Mouse (Mus musculus) ES-E14 (cell line): ENCODE measurements around the gene Nup188. TPM values are rescaled to one million over a fixed set of nuclear protein-coding genes. Genes with fewer than 3 reads are reported as not detected.

Experiments
- DNase-seq: peaks from one replicate; pipeline ENCODE4 v3.0.0-alpha.2; 2013; ENCODE audit warnings: low read depth, low spot score
- H3K27ac ChIP-seq: 2 replicates; pipeline ENCODE4 v1.5.1; 2012; ENCODE audit warnings: low read depth, mild to moderate bottlenecking, low read length, moderate library complexity, mixed read lengths; ENCODE audit not compliant: poor library complexity, insufficient read depth, severe bottlenecking
- H3K36me3 ChIP-seq: 2 replicates; pipeline ENCODE4 v1.6.1; 2012; ENCODE audit warnings: mild to moderate bottlenecking, low read length, moderate library complexity, mixed read lengths; ENCODE audit not compliant: control insufficient read depth, poor library complexity, insufficient read depth, severe bottlenecking
- H3K4me1 ChIP-seq, 2 experiments: fragments of 150-350 bp in 1 of 2; sonication (generic) in 1 of 2; 2 replicates each; pipeline ENCODE4 v1.6.1; 2012; ENCODE audit warnings: low read length in 2 of 2, mild to moderate bottlenecking in 1 of 2, mixed read lengths in 1 of 2; ENCODE audit not compliant: control insufficient read depth in 2 of 2, insufficient read depth in 2 of 2, poor library complexity in 1 of 2
- H3K4me3 ChIP-seq, 2 experiments: fragments of 150-350 bp in 1 of 2; sonication (generic) in 1 of 2; 2 replicates each; pipeline ENCODE4 v1.5.1; 2012; ENCODE audit warnings: low read length in 2 of 2, low read depth in 1 of 2, mild to moderate bottlenecking in 1 of 2, mixed read lengths in 1 of 2; ENCODE audit not compliant: insufficient read depth in 1 of 2, poor library complexity in 1 of 2, severe bottlenecking in 1 of 2
- H3K9ac ChIP-seq: 2 replicates; pipeline ENCODE4 v1.6.1; 2012; ENCODE audit warnings: low read depth, mild to moderate bottlenecking, low read length, mixed read lengths; ENCODE audit not compliant: poor library complexity, insufficient read depth, severe bottlenecking
- H3K9me3 ChIP-seq: fragments of 150-350 bp; sonication (generic); 2 replicates; pipeline ENCODE4 v1.6.1; 2012; ENCODE audit warnings: low read depth, mild to moderate bottlenecking, low read length; ENCODE audit not compliant: control insufficient read depth, insufficient read depth
- CHD2 ChIP-seq: IDR thresholded peaks from 2 replicates; pipeline ENCODE4 v1.6.1; 2014; ENCODE audit warnings: mild to moderate bottlenecking, low read depth, low read length, inconsistent platforms
- HCFC1 ChIP-seq: IDR thresholded peaks from 2 replicates; pipeline ENCODE4 v1.6.1; 2012; ENCODE audit warnings: low read length, inconsistent platforms, borderline replicate concordance; ENCODE audit not compliant: insufficient read depth
- MAFK ChIP-seq: IDR thresholded peaks from 2 replicates; pipeline ENCODE4 v1.6.1; 2014; ENCODE audit warnings: mild to moderate bottlenecking, low read depth, low read length, inconsistent platforms; ENCODE audit not compliant: insufficient read depth
- ZC3H11A ChIP-seq: IDR thresholded peaks from 2 replicates; pipeline ENCODE4 v1.6.1; 2012; ENCODE audit warnings: low read depth, mild to moderate bottlenecking, inconsistent platforms, low read length, borderline replicate concordance
- ZNF384 ChIP-seq: IDR thresholded peaks from 2 replicates; pipeline ENCODE4 v1.6.1; 2012; ENCODE audit warnings: low read depth, low read length, inconsistent platforms
- in situ Hi-C, 2 experiments: fragments of 600-800 bp; cut with MboI; formaldehyde crosslinking; loops; one replicate each; pipeline ENCODE4 v1.15.1; 2025; ENCODE audit warnings: low sequenced_read_pairs in 2 of 2, inconsistent platforms in 1 of 2; ENCODE audit not compliant: unreplicated experiment in 2 of 2
- total RNA-seq: library from RNA; depleted of rRNA; stranded (reverse); fragments of 300-350 nt; gene quantifications from 2 replicates; pipeline ENCODE4 v1.2.3, GENCODE M21; 2012

The Nup188 gene
- total RNA-seq, 1 experiment, result 84.5 TPM

GRCm38 (mm10) chr2:30263811-30264210, 22.4 kb upstream of the Nup188 start:
- Histone ChIP-seq H3K9ac (no peak overlapping the region), H3K36me3 (peaks cover 8% of the 10 kb centered on the region; the same call in 1 of the 2 replicates), H3K4me3 (no peak overlapping the region), H3K9me3 (no peaks in the 10 kb centered on the region), H3K27ac (no peak overlapping the region), H3K4me1 (peaks cover 9 to 29% of the 10 kb centered on the region in 2 experiments; a peak in 3 of 4 replicates)
- TF ChIP-seq ZC3H11A, result no peak
- no peak for TF ChIP-seq MAFK
- TF ChIP-seq HCFC1, result no peak
- no peak for TF ChIP-seq CHD2
- TF ChIP-seq ZNF384, result no peak
- no peak for DNase-seq
- in situ Hi-C loops, result no loop called here

GRCm38 (mm10) chr2:30264671-30265519, 21.3 kb upstream of the Nup188 start:
- Histone ChIP-seq H3K4me1 (peaks cover 9 to 29% of the 10 kb centered on the region in 2 experiments; a peak in 3 of 4 replicates), H3K36me3 (peaks cover 8% of the 10 kb centered on the region; the same call in 1 of the 2 replicates), H3K9me3 (no peaks in the 10 kb centered on the region), H3K4me3 (no peak overlapping the region), H3K9ac (no peak overlapping the region), H3K27ac (peak overlapping the region; percentile 50)
- DNase-seq, result no peak
- in situ Hi-C loops, result no loop called here
- TF ChIP-seq HCFC1, result no peak
- TF ChIP-seq MAFK, result no peak
- no peak for TF ChIP-seq ZNF384
- no peak for TF ChIP-seq ZC3H11A
- no peak for TF ChIP-seq CHD2

GRCm38 (mm10) chr2:30265767-30266253, 20.4 kb upstream of the Nup188 start, which contains the start of gene Phyhd1:
TSS of gene Phyhd1 (plus strand) at chr2:30266203.
- in situ Hi-C loops, result no loop called here
- peaks cover 9 to 29% of the 10 kb centered on the region in 2 experiments; a peak in 3 of 4 replicates for H3K4me1 ChIP-seq
- peaks cover 8% of the 10 kb centered on the region; the same call in 1 of the 2 replicates for H3K36me3 ChIP-seq
- peak within 1 kb of the TSS; percentile 59 for H3K27ac ChIP-seq
- H3K9ac ChIP-seq, result peak within 1 kb of the TSS; percentile 36
- TF ChIP-seq MAFK, result no peak
- TF ChIP-seq ZC3H11A, result no peak
- no peak for TF ChIP-seq HCFC1
- no peak for DNase-seq
- no peaks in the 10 kb centered on the region for H3K9me3 ChIP-seq
- H3K4me3 ChIP-seq, result peak within 1 kb of the TSS; percentile 13 to 28; a peak in 2 of 4 replicates

- H3K4me3 ChIP-seq, result peak overlapping the region; percentile 13 to 28; a peak in 2 of 4 replicates
These were observed 19.7 kb upstream of the Nup188 start for GRCm38 (mm10) chr2:30266392-30266941.

More at GRCm38 (mm10) chr2:30266392-30266941, 19.7 kb upstream of the Nup188 start:
- DNase-seq, result peak; percentile 71
- in situ Hi-C loops, result no loop called here
- TF ChIP-seq ZC3H11A, result no peak
- TF ChIP-seq ZNF384, result no peak
- TF ChIP-seq MAFK, result no peak
- TF ChIP-seq HCFC1, result no peak
- TF ChIP-seq CHD2, result no peak
- peak overlapping the region; percentile 59; the same call in 1 of the 2 replicates for H3K27ac ChIP-seq
- H3K4me1 ChIP-seq, result peaks cover 9 to 29% of the 10 kb centered on the region in 2 experiments; a peak in 3 of 4 replicates
- H3K36me3 ChIP-seq, result peaks cover 8% of the 10 kb centered on the region; the same call in 1 of the 2 replicates
- no peaks in the 10 kb centered on the region for H3K9me3 ChIP-seq
- peak overlapping the region; percentile 36; the same call in 1 of the 2 replicates for H3K9ac ChIP-seq
